Mouse (Mus musculus): ENCODE data around the gene Kctd18.

GRCm38 (mm10) chr1:57989052-57989600 lies 29.6 kb downstream of the Kctd18 start:
- TF ChIP-seq CTCF (IDR thresholded peaks at IDR 0.05; ENCODE audit: extremely low read depth, insufficient read length, insufficient replicate concordance, low read depth, low read length): no peak
- TF ChIP-seq POLR2A (IDR thresholded peaks at IDR 0.05; ENCODE audit: low read depth, low read length): no peak

All from small intestine, adult 2 months (tissue).